Mouse (Mus musculus): ENCODE measurements around the gene Atp2b4.

DNA sequence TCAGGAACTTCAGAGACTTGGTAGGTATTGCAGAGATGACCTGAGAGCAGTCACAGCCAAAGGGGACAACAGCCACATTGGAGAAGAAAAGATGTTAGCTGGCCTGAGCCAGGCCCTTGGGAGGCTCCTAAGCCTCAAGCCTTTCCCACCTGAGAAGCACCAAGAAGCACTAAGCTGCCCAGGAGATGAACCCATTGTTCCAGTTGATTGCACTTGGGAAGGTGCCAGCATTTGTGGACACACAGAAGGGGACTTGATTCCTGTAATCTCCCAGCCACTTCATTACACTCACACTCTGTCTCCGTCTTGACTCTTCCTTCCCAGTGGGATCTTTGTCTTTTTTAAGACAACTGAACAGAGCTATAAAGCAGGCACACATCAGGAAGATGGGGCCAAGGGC is 85.7 kb downstream of the Atp2b4 start:
- TF ChIP-seq CTCF (IDR thresholded peaks at IDR 0.05; ENCODE audit: low read depth) (no peak), EP300 (optimal IDR thresholded peaks at IDR 0.05) (no peak)
